Mouse (Mus musculus): ENCODE measurements around the gene 6030468B19Rik.

The 6030468B19Rik gene

GRCm38 (mm10) chr11:117797511-117798159 lies at the start of gene 6030468B19Rik:
6030468B19Rik (plus strand) TSS chr11:117797660.
- in situ Hi-C loops (cut with MboI; ENCODE audit: low pct_unique_long_range_greater_than_20kb in 1 of 2, low sequenced_read_pairs in 2 of 2, unreplicated experiment in 1 of 2): loop anchor here in 1 of 2 experiments (25.0 kb wide), 1 partner anchor 410 kb away; no protein-coding TSS in a partner anchor

GRCm38 (mm10) chr11:117748628-117749027 lies 48.8 kb upstream of the 6030468B19Rik start:
- in situ Hi-C loops (cut with MboI; ENCODE audit: low pct_unique_long_range_greater_than_20kb in 1 of 2, low sequenced_read_pairs in 2 of 2, unreplicated experiment in 1 of 2): no loop called here

- in situ Hi-C loops (cut with MboI; ENCODE audit: low pct_unique_long_range_greater_than_20kb in 1 of 2, low sequenced_read_pairs in 2 of 2, unreplicated experiment in 1 of 2): no loop called here
Measured at GRCm38 (mm10) chr11:117749414-117749813, 48.0 kb upstream of the 6030468B19Rik start.

- in situ Hi-C loops (cut with MboI; ENCODE audit: low pct_unique_long_range_greater_than_20kb in 1 of 2, low sequenced_read_pairs in 2 of 2, unreplicated experiment in 1 of 2): no loop called here
Measured at GRCm38 (mm10) chr11:117751544-117751943, 45.9 kb upstream of the 6030468B19Rik start.

GRCm38 (mm10) chr11:117755891-117756290 lies 41.6 kb upstream of the 6030468B19Rik start:
- in situ Hi-C loops (cut with MboI; ENCODE audit: low pct_unique_long_range_greater_than_20kb in 1 of 2, low sequenced_read_pairs in 2 of 2, unreplicated experiment in 1 of 2): no loop called here

- in situ Hi-C loops (cut with MboI; ENCODE audit: low pct_unique_long_range_greater_than_20kb in 1 of 2, low sequenced_read_pairs in 2 of 2, unreplicated experiment in 1 of 2): no loop called here
Measured at GRCm38 (mm10) chr11:117759267-117759666, 38.2 kb upstream of the 6030468B19Rik start.

- in situ Hi-C loops (cut with MboI; ENCODE audit: low pct_unique_long_range_greater_than_20kb in 1 of 2, low sequenced_read_pairs in 2 of 2, unreplicated experiment in 1 of 2): no loop called here
Measured at GRCm38 (mm10) chr11:117760374-117761119, 36.9 kb upstream of the 6030468B19Rik start.

GRCm38 (mm10) chr11:117761801-117762200 lies 35.7 kb upstream of the 6030468B19Rik start:
- in situ Hi-C loops (cut with MboI; ENCODE audit: low pct_unique_long_range_greater_than_20kb in 1 of 2, low sequenced_read_pairs in 2 of 2, unreplicated experiment in 1 of 2): no loop called here

- in situ Hi-C loops (cut with MboI; ENCODE audit: low pct_unique_long_range_greater_than_20kb in 1 of 2, low sequenced_read_pairs in 2 of 2, unreplicated experiment in 1 of 2): no loop called here
Measured at GRCm38 (mm10) chr11:117762246-117762645, 35.2 kb upstream of the 6030468B19Rik start.

GRCm38 (mm10) chr11:117764319-117764718 lies 33.1 kb upstream of the 6030468B19Rik start:
- in situ Hi-C loops (cut with MboI; ENCODE audit: low pct_unique_long_range_greater_than_20kb in 1 of 2, low sequenced_read_pairs in 2 of 2, unreplicated experiment in 1 of 2): no loop called here

GRCm38 (mm10) chr11:117765361-117765760 lies 32.1 kb upstream of the 6030468B19Rik start:
- in situ Hi-C loops (cut with MboI; ENCODE audit: low pct_unique_long_range_greater_than_20kb in 1 of 2, low sequenced_read_pairs in 2 of 2, unreplicated experiment in 1 of 2): no loop called here

- in situ Hi-C loops (cut with MboI; ENCODE audit: low pct_unique_long_range_greater_than_20kb in 1 of 2, low sequenced_read_pairs in 2 of 2, unreplicated experiment in 1 of 2): no loop called here
Measured at GRCm38 (mm10) chr11:117766275-117766674, 31.2 kb upstream of the 6030468B19Rik start.

GRCm38 (mm10) chr11:117768725-117769682 lies 28.5 kb upstream of the 6030468B19Rik start:
- in situ Hi-C loops (cut with MboI; ENCODE audit: low pct_unique_long_range_greater_than_20kb in 1 of 2, low sequenced_read_pairs in 2 of 2, unreplicated experiment in 1 of 2): no loop called here

GRCm38 (mm10) chr11:117769683-117770047 lies 27.8 kb upstream of the 6030468B19Rik start:
- in situ Hi-C loops (cut with MboI; ENCODE audit: low pct_unique_long_range_greater_than_20kb in 1 of 2, low sequenced_read_pairs in 2 of 2, unreplicated experiment in 1 of 2): no loop called here

- in situ Hi-C loops (cut with MboI; ENCODE audit: low pct_unique_long_range_greater_than_20kb in 1 of 2, low sequenced_read_pairs in 2 of 2, unreplicated experiment in 1 of 2): no loop called here
Measured at GRCm38 (mm10) chr11:117770407-117770806, 27.1 kb upstream of the 6030468B19Rik start.

- in situ Hi-C loops (cut with MboI; ENCODE audit: low pct_unique_long_range_greater_than_20kb in 1 of 2, low sequenced_read_pairs in 2 of 2, unreplicated experiment in 1 of 2): no loop called here
Measured at GRCm38 (mm10) chr11:117772352-117772751, 25.1 kb upstream of the 6030468B19Rik start.

- in situ Hi-C loops (cut with MboI; ENCODE audit: low pct_unique_long_range_greater_than_20kb in 1 of 2, low sequenced_read_pairs in 2 of 2, unreplicated experiment in 1 of 2): loop anchor here in 1 of 2 experiments (25.0 kb wide), 1 partner anchor 388 kb away; no protein-coding TSS in a partner anchor
Measured at GRCm38 (mm10) chr11:117774925-117775324, 22.5 kb upstream of the 6030468B19Rik start.

- in situ Hi-C loops (cut with MboI; ENCODE audit: low pct_unique_long_range_greater_than_20kb in 1 of 2, low sequenced_read_pairs in 2 of 2, unreplicated experiment in 1 of 2): loop anchor here in 1 of 2 experiments (25.0 kb wide), 1 partner anchor 388 kb away; no protein-coding TSS in a partner anchor
Measured at GRCm38 (mm10) chr11:117775540-117775939, 21.9 kb upstream of the 6030468B19Rik start.

Data from mouse embryonic stem cell (cell line).